Mouse (Mus musculus): Measurements from ENCODE around the gene 4930516K23Rik. TPM values are rescaled to one million over a fixed set of nuclear protein-coding genes. Genes with fewer than 3 reads are reported as not detected.

Gene 4930516K23Rik
- not detected for polyA plus RNA-seq (2017; shearing (Covaris generic))

GRCm38 (mm10) chr7:104061345-104061744 is at the start of gene 4930516K23Rik:
4930516K23Rik (minus strand) TSS chr7:104061445.

GRCm38 (mm10) chr7:104104757-104104972 is 43.4 kb upstream of the 4930516K23Rik start, which contains the start of gene Olfr646:
Olfr646 (plus strand) TSS chr7:104104873.

GRCm38 (mm10) chr7:104085365-104085764 is 24.1 kb upstream of the 4930516K23Rik start, which contains the start of gene Olfr645:
Olfr645 (minus strand) TSS chr7:104085465.

GRCm38 (mm10) chr7:104071769-104072168 is 10.5 kb upstream of the 4930516K23Rik start, which contains the start of gene Olfr644:
Olfr644 (minus strand) TSS chr7:104071869.

DNA sequence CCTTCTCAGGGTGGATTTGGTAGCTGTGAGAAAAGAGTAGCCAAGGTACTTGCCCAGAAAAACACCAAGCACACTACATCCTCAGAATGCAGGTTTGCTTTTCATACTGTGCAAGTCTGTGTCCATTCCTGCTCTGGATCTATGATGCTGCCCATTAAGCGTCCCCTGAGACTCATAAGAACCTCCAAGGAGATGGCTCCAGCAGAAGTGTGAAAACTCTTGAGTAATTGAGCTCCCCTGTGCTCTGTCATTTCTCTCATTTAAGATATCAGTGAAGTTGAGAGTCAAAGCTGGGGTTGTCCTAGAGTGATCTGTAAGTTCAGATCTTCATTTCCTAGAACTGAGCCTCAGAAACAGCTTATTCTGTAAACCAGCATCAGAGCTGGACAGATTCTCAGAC is 8.7 kb downstream of the 4930516K23Rik start, which contains the start of gene Olfr642:
Gene Olfr642 (minus strand): TSS at position 101 of the 400 bp plus-strand sequence.

DNA sequence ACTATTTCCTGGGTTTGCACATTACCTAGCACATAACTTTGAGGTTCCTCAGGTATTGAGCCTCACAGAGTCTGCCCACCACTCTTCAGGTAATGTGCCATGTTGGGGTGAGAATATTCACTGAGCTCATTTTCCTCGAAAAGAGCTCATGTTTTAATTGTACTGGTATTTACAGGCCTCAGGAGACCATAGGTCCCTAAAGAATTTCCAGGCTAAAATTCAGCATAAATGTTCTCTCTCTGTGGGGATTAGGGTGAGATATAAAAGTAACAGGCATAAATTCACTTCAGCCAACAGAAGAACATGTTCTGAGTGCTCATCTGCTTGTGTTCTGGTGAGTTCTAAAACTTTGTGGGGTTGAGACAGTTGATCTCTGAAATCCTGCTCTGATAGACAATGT is 26.1 kb downstream of the 4930516K23Rik start, which contains the start of gene Olfr641:
Gene Olfr641 (plus strand): TSS at position 301 of the 400 bp plus-strand sequence.

DNA sequence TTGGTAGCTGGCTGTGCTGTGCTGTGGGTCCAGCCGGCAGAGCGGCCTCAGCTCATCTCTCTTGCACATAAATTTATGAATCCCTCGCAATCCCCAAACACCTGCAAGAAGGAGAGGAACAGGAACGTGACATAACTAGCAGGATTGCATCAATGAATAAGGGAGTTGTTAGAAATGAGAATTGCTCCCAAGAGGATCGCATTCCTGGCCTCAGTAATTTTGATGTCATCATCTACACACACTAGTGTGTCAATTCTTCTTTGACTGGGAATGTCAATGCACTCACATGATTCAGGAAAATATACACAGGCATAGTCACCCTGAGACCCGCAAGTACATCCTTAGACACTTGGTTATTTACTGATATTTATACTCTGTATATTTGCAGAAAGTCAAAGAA is 35.8 kb downstream of the 4930516K23Rik start, which contains the start of gene Olfr640:
Gene Olfr640 (minus strand): TSS at position 101 of the 400 bp plus-strand sequence.

GRCm38 (mm10) chr7:104017203-104017602 is 44.0 kb downstream of the 4930516K23Rik start, which contains the start of gene Olfr639:
Olfr639 (minus strand) TSS chr7:104017303.

Other genes with a start within 250 kb of the 4930516K23Rik start
- gene Hbb-bt, start 247.4 kb downstream of the 4930516K23Rik start, polyA plus RNA-seq (2017; shearing (Covaris generic)) = 19.9 TPM
- 82.8 TPM for gene Hbb-bs, start 233.3 kb downstream of the 4930516K23Rik start, polyA plus RNA-seq (2017; shearing (Covaris generic))
- gene Hbb-bh2, start 220.9 kb downstream of the 4930516K23Rik start, polyA plus RNA-seq (2017; shearing (Covaris generic)) = not detected
- gene Hbb-bh1, start 218.3 kb downstream of the 4930516K23Rik start, polyA plus RNA-seq (2017; shearing (Covaris generic)) = not detected
- not detected for gene Hbb-y, start 208.2 kb downstream of the 4930516K23Rik start, polyA plus RNA-seq (2017; shearing (Covaris generic))
- gene Olfr66, start 175.2 kb downstream of the 4930516K23Rik start, polyA plus RNA-seq (2017; shearing (Covaris generic)) = not detected
- not detected for gene Olfr64, start 167.0 kb downstream of the 4930516K23Rik start, polyA plus RNA-seq (2017; shearing (Covaris generic))
- gene Olfr65, start 158.0 kb downstream of the 4930516K23Rik start, polyA plus RNA-seq (2017; shearing (Covaris generic)) = not detected
- not detected for gene Olfr631, start 132.6 kb downstream of the 4930516K23Rik start, polyA plus RNA-seq (2017; shearing (Covaris generic))
- gene Olfr632, start 127.1 kb downstream of the 4930516K23Rik start, polyA plus RNA-seq (2017; shearing (Covaris generic)) = not detected
- gene Olfr633, start 117.0 kb downstream of the 4930516K23Rik start, polyA plus RNA-seq (2017; shearing (Covaris generic)) = not detected
- 0.04 TPM for gene Olfr635, start 90.3 kb downstream of the 4930516K23Rik start, polyA plus RNA-seq (2017; shearing (Covaris generic))
- gene Olfr638, start 62.7 kb downstream of the 4930516K23Rik start, polyA plus RNA-seq (2017; shearing (Covaris generic)) = not detected
- not detected for gene Olfr639, start 44.1 kb downstream of the 4930516K23Rik start, polyA plus RNA-seq (2017; shearing (Covaris generic))
- not detected for gene Olfr640, start 35.9 kb downstream of the 4930516K23Rik start, polyA plus RNA-seq (2017; shearing (Covaris generic))
- not detected for gene Olfr641, start 26.0 kb downstream of the 4930516K23Rik start, polyA plus RNA-seq (2017; shearing (Covaris generic))
- 0.06 TPM for gene Olfr642, start 8.8 kb downstream of the 4930516K23Rik start, polyA plus RNA-seq (2017; shearing (Covaris generic))
- gene Olfr644, start 10.4 kb upstream of the 4930516K23Rik start, polyA plus RNA-seq (2017; shearing (Covaris generic)) = not detected
- not detected for gene Olfr645, start 24.0 kb upstream of the 4930516K23Rik start, polyA plus RNA-seq (2017; shearing (Covaris generic))
- not detected for gene Olfr646, start 43.4 kb upstream of the 4930516K23Rik start, polyA plus RNA-seq (2017; shearing (Covaris generic))
- gene Ubqln5, start 68.4 kb upstream of the 4930516K23Rik start, polyA plus RNA-seq (2017; shearing (Covaris generic)) = not detected
- not detected for gene Olfr643, start 76.0 kb upstream of the 4930516K23Rik start, polyA plus RNA-seq (2017; shearing (Covaris generic))
- not detected for gene Ubqln3, start 81.8 kb upstream of the 4930516K23Rik start, polyA plus RNA-seq (2017; shearing (Covaris generic))
- not detected for gene Ubqlnl, start 89.1 kb upstream of the 4930516K23Rik start, polyA plus RNA-seq (2017; shearing (Covaris generic))
- not detected for gene Olfm5, start 103.4 kb upstream of the 4930516K23Rik start, polyA plus RNA-seq (2017; shearing (Covaris generic))
- 0.26 TPM for gene Olfr648, start 121.9 kb upstream of the 4930516K23Rik start, polyA plus RNA-seq (2017; shearing (Covaris generic))
- not detected for gene Olfr649, start 134.5 kb upstream of the 4930516K23Rik start, polyA plus RNA-seq (2017; shearing (Covaris generic))
- gene Trim6, start 157.3 kb upstream of the 4930516K23Rik start, polyA plus RNA-seq (2017; shearing (Covaris generic)) = 1.7 TPM
- gene Trim34a, start 183.0 kb upstream of the 4930516K23Rik start, polyA plus RNA-seq (2017; shearing (Covaris generic)) = 63.8 TPM
- gene Trim5, start 226.6 kb upstream of the 4930516K23Rik start, polyA plus RNA-seq (2017; shearing (Covaris generic)) = 34.1 TPM

Data from CD4-positive, CD25-positive, alpha-beta regulatory T cell, adult 9 weeks (primary cell).